Mouse (Mus musculus): Measurements from ENCODE around the gene Ovol1.

GRCm38 (mm10) chr19:5525204-5525603, 35.2 kb downstream of the Ovol1 start:
- TF ChIP-seq CTCF (IDR thresholded peaks at IDR 0.05; ENCODE audit: borderline replicate concordance, insufficient read depth, low read depth, low read length) (no peak), POLR2A (IDR thresholded peaks at IDR 0.05; ENCODE audit: borderline replicate concordance, insufficient read depth, low read length) (no peak)

Measured in cerebellum, adult 2 months (tissue).